Mouse (Mus musculus) limb, embryonic 14.5 days (tissue): ENCODE data around the gene Ate1. TPM values are rescaled to one million over a fixed set of nuclear protein-coding genes. Genes with fewer than 3 reads are reported as not detected.

Experiments used
- ATAC-seq: fragments of 200-750 bp; cut with Nextera tagmentation; 2 replicates; pipeline ENCODE4 v1.8.0; 2017; ENCODE audit warnings: low read depth, moderate number of reproducible peaks, moderate TSS enrichment; ENCODE audit not compliant: low FRiP score
- DNase-seq: peaks from one replicate; pipeline ENCODE4 v3.0.0-alpha.2; 2015; ENCODE audit warnings: low spot score
- H3K27ac ChIP-seq: fragments of 300-500 bp; sonication (generic); replicated peaks from 2 replicates; pipeline ENCODE4 v1.5.1; 2014; ENCODE audit warnings: low read depth, mild to moderate bottlenecking, low read length, moderate library complexity, mixed read lengths
- H3K27me3 ChIP-seq: fragments of 300-500 bp; sonication (generic); 2 replicates; pipeline ENCODE4 v1.6.1; 2014; ENCODE audit warnings: low read length, mixed read lengths; ENCODE audit not compliant: control insufficient read depth, insufficient read depth
- H3K36me3 ChIP-seq: fragments of 300-500 bp; sonication (generic); 2 replicates; pipeline ENCODE4 v1.6.1; 2014; ENCODE audit warnings: mild to moderate bottlenecking, low read length, moderate library complexity, mixed read lengths; ENCODE audit not compliant: control insufficient read depth, insufficient read depth
- H3K4me1 ChIP-seq: fragments of 300-500 bp; sonication (generic); 2 replicates; pipeline ENCODE4 v1.6.1; 2014; ENCODE audit warnings: antibody characterized with exemption, low read length, mixed read lengths; ENCODE audit not compliant: control insufficient read depth, insufficient read depth
- H3K4me2 ChIP-seq: fragments of 300-500 bp; sonication (generic); replicated peaks from 2 replicates; pipeline ENCODE4 v1.6.1; 2014; ENCODE audit warnings: low read depth, mild to moderate bottlenecking, low read length, moderate library complexity; ENCODE audit not compliant: severe bottlenecking
- H3K4me3 ChIP-seq: fragments of 300-500 bp; sonication (generic); replicated peaks from 2 replicates; pipeline ENCODE4 v1.5.1; 2014; ENCODE audit warnings: low read length
- H3K9ac ChIP-seq: fragments of 300-500 bp; sonication (generic); 2 replicates; pipeline ENCODE4 v1.6.1; 2014; ENCODE audit warnings: mild to moderate bottlenecking, low read depth, low read length, moderate library complexity; ENCODE audit not compliant: severe bottlenecking
- H3K9me3 ChIP-seq: fragments of 300-500 bp; sonication (generic); 2 replicates; pipeline ENCODE4 v1.6.1; 2016; ENCODE audit warnings: low read length; ENCODE audit not compliant: control insufficient read depth
- POLR2A ChIP-seq: fragments of 200-500 bp; IDR thresholded peaks from 2 replicates; pipeline ENCODE4 v1.8.0; 2012; ENCODE audit warnings: inconsistent platforms, mild to moderate bottlenecking, moderate library complexity, borderline replicate concordance; ENCODE audit not compliant: insufficient read depth, insufficient read length; ENCODE audit errors: extremely low read depth
- WGBS: fragments of 180-500 bp; shearing (Covaris S2); extraction: QIAGEN DNeasy Blood & Tissue Kit; methylation state at CpG from one replicate; pipeline ENCODE4 v1.1.7; 2014; 5-methylcytosine and 5-hydroxymethylcytosine counted together
- polyA plus RNA-seq, 2 experiments: library from polyadenylated mRNA; depleted of rRNA in 1 of 2; stranded (reverse) in 1 of 2; unstranded in 1 of 2; fragments of >200 nt; fragmentation: Nextera tagmentation in 1 of 2; extraction: Ambion mirVana in 1 of 2; gene quantifications; 2 replicates each; pipeline versions ENCODE4 v1.2.1 to v1.2.3; 2012 to 2014

Gene Ate1
- polyA plus RNA-seq (2012; rRNA removed): 12.8 and 12.9 TPM in 2 replicates
- 47.8 and 50.3 TPM in 2 replicates for polyA plus RNA-seq (2014; fragmentation: Nextera tagmentation; extraction: Ambion mirVana)

DNA sequence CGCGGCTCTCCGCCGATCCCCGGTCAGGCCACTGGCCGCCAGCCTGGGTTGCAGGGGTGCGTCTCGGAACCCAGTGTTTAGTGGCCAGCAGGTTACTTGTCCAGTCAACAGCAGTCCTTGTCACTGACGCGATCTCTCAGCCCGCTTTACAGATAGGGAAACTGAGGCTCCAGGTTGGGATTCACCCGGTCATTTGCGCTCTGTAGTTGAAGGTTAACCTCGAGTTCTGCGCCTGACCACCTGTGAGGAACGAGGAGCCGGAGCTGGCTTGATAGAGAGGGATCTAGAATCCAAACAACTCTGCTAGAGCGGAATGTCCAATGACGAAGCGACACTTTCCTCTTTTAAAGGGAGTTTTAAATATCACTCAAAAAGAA is at the start of gene Ate1:
TSS of gene Ate1 (minus strand) at position 321 of the 377 bp plus-strand sequence.
- H3K27ac ChIP-seq: peak within 1 kb of the TSS; percentile 96
- peak within 1 kb of the TSS; percentile 93 for H3K9ac ChIP-seq
- DNase-seq (no peak), ATAC-seq (no peak)
- TF ChIP-seq POLR2A: no peak
- WGBS: 18% methylated on average over 20 of the region's 20 CpGs
- peak within 1 kb of the TSS; percentile 92 for H3K4me3 ChIP-seq
- H3K4me2 ChIP-seq: peak within 1 kb of the TSS; percentile 79
- H3K4me1 ChIP-seq: peaks cover 10% of the 10 kb centered on the region
- H3K9me3 ChIP-seq: no peaks in the 10 kb centered on the region
- no peaks in the 10 kb centered on the region for H3K27me3 ChIP-seq
- H3K36me3 ChIP-seq: 0 out of 2 replicates have a peak, but pooled peaks cover 2% of the 10 kb centered on the region

DNA sequence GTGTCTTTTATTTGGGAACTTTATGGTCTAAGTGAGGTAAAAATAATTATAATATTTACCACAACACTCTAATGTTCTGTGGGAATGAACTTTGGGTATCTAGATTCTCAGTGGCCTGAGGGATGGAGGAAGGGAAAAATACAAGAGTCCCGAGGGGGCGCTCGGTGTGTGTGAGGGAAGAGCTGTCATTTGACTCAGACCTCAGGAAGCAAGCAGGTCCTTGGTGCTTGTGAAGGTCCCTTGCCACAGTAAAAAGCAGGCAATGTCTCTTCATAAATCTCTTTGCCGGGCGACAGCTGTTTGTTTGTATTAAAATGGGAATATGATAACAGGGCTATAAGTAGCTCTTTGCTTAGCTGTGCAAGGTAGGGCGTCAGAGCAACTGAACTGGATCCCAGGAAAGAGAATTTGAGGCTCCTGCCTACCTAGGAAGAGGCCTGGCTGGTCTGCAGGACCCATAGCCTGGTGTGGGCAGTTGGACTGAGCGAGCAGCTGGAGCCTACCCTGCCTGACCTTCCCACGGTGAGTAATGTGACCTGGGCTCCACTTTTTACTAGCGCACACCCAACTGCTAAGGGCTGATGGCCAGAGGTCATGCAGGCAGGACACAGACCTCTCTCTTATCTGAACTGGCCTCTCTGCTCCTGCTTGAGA is 48.7 kb upstream of the Ate1 start:
- H3K27ac ChIP-seq: no peak overlapping the region
- ATAC-seq: no peak
- H3K4me3 ChIP-seq: no peak overlapping the region
- no peak overlapping the region for H3K9ac ChIP-seq
- no peaks in the 10 kb centered on the region for H3K9me3 ChIP-seq
- TF ChIP-seq POLR2A: no peak
- no peaks in the 10 kb centered on the region for H3K36me3 ChIP-seq
- no peak overlapping the region for H3K4me2 ChIP-seq
- H3K4me1 ChIP-seq: no peaks in the 10 kb centered on the region
- H3K27me3 ChIP-seq: no peaks in the 10 kb centered on the region
- DNase-seq: no peak
- 54% methylated on average over 9 of the region's 9 CpGs for WGBS

DNA sequence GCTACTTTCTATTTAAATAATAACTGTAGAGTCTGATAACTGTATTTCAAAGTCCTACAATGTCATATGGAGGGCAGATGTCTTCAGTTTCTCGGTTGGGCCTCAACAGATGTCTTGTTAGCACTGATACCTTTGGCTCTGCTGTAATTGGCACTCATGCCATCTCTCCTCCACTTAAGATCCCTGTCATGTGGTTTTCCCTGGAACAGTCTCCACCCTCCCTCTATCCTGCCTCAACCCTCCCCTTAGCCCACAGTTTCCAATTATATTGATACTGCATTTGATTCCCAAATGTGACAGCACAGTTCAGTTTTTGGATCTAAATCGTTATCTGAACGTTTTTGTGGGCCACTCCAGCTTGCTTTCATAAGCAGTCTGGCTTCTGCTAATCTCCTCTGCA is 44.4 kb upstream of the Ate1 start:
- H3K9me3 ChIP-seq: no peaks in the 10 kb centered on the region
- H3K4me1 ChIP-seq: no peaks in the 10 kb centered on the region
- no peak overlapping the region for H3K9ac ChIP-seq
- no peaks in the 10 kb centered on the region for H3K36me3 ChIP-seq
- H3K27ac ChIP-seq: no peak overlapping the region
- H3K4me3 ChIP-seq: no peak overlapping the region
- no peak for DNase-seq
- H3K27me3 ChIP-seq: no peaks in the 10 kb centered on the region
- no peak for TF ChIP-seq POLR2A
- no peak overlapping the region for H3K4me2 ChIP-seq
- 52% methylated on average over 3 of the region's 3 CpGs for WGBS
- no peak for ATAC-seq

DNA sequence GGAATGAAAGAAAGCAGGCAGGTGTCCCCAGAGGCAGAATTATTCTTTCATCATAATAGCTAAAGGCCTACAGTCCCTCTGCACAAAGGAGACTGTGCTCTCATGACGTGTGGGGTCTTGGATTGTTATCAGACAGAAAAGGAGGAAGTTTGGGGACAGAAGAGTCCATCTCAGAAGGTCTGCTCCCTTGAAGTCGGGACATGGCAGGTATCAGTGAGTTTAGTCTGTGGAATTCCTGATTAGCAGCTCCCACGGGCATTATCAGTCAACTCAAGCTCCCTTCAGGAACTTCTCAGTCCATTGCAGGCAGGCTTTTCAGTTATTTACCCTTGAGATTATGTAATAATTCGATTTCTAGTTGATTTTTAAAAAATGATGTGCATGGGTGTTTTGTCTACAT is 43.7 kb upstream of the Ate1 start:
- Histone ChIP-seq H3K4me2 (no peak overlapping the region), H3K27me3 (no peaks in the 10 kb centered on the region), H3K36me3 (no peaks in the 10 kb centered on the region), H3K9ac (no peak overlapping the region), H3K27ac (no peak overlapping the region), H3K4me1 (no peaks in the 10 kb centered on the region), H3K4me3 (no peak overlapping the region), H3K9me3 (no peaks in the 10 kb centered on the region)
- no peak for DNase-seq
- ATAC-seq: no peak
- 61% methylated on average over 4 of the region's 4 CpGs for WGBS
- no peak for TF ChIP-seq POLR2A

DNA sequence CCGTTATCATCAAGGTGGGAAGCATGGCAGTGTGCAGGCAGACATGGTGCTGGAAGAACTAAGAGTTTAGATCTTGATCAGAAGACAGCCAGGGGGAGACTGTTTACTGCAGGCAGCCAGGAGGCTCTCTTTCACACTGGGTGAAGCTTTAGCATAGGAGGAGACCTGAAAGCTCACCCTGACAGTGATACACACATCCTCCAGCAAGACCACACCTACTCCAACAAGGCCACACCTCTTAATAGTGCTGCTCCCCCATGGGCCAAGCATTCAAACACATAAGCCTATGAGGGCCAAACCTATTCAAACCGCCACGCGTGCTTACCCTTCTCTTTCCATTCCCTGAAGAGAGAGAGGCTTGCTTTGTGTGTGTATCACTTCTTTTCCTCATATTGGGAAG is 43.1 kb upstream of the Ate1 start:
- H3K27ac ChIP-seq: no peak overlapping the region
- H3K27me3 ChIP-seq: no peaks in the 10 kb centered on the region
- no peak overlapping the region for H3K4me3 ChIP-seq
- no peak for TF ChIP-seq POLR2A
- no peaks in the 10 kb centered on the region for H3K4me1 ChIP-seq
- no peak for DNase-seq
- no peak overlapping the region for H3K4me2 ChIP-seq
- no peaks in the 10 kb centered on the region for H3K9me3 ChIP-seq
- H3K36me3 ChIP-seq: no peaks in the 10 kb centered on the region
- ATAC-seq: no peak
- 83% methylated on average over 4 of the region's 4 CpGs for WGBS
- H3K9ac ChIP-seq: no peak overlapping the region
